Mouse (Mus musculus) kidney, embryonic 16.5 days (tissue): ENCODE results near the gene Ipmk. TPM values are rescaled to one million over a fixed set of nuclear protein-coding genes. Genes with fewer than 3 reads are reported as not detected.
A peak's percentile ranks its signal among the peaks of the same experiment; 100 is the strongest.
"Not testable (repeated sequence)": the region's sequence is repeated elsewhere in the genome, so short reads cannot be mapped to it uniquely, and the experiment has no call there.

ENCODE experiments used
- ATAC-seq: fragments of 200-750 bp; cut with Nextera tagmentation; 2 replicates; pipeline ENCODE4 v1.8.0; 2017; ENCODE audit warnings: moderate TSS enrichment; ENCODE audit not compliant: low FRiP score, low TSS enrichment
- H3K27ac ChIP-seq: fragments of 300-500 bp; sonication (generic); 2 replicates; pipeline ENCODE4 v1.5.1; 2014; ENCODE audit warnings: low read length
- H3K27me3 ChIP-seq: fragments of 300-500 bp; sonication (generic); 2 replicates; pipeline ENCODE4 v1.6.1; 2014; ENCODE audit warnings: low read length, control low read depth, mixed read lengths; ENCODE audit not compliant: insufficient read depth
- H3K36me3 ChIP-seq: fragments of 300-500 bp; sonication (generic); 2 replicates; pipeline ENCODE4 v1.6.1; 2014; ENCODE audit warnings: low read length, control low read depth, mixed read lengths; ENCODE audit not compliant: insufficient read depth
- H3K4me1 ChIP-seq: fragments of 300-500 bp; sonication (generic); 2 replicates; pipeline ENCODE4 v1.6.1; 2014; ENCODE audit warnings: low read length, control low read depth, mixed read lengths; ENCODE audit not compliant: insufficient read depth
- H3K4me2 ChIP-seq: fragments of 300-500 bp; sonication (generic); replicated peaks from 2 replicates; pipeline ENCODE4 v1.6.1; 2014; ENCODE audit warnings: low read depth, low read length
- H3K4me3 ChIP-seq: fragments of 300-500 bp; sonication (generic); 2 replicates; pipeline ENCODE4 v1.5.1; 2014; ENCODE audit warnings: mild to moderate bottlenecking, low read length
- H3K9ac ChIP-seq: fragments of 300-500 bp; sonication (generic); replicated peaks from 2 replicates; pipeline ENCODE4 v1.6.1; 2014; ENCODE audit warnings: low read length
- H3K9me3 ChIP-seq: fragments of 300-500 bp; sonication (generic); 2 replicates; pipeline ENCODE4 v1.6.1; 2016; ENCODE audit warnings: low read length, control low read depth
- WGBS: fragments of 180-500 bp; shearing (Covaris S2); extraction: QIAGEN DNeasy Blood & Tissue Kit; methylation state at CpG from one replicate; pipeline ENCODE4 v1.1.7; 2014; 5-methylcytosine and 5-hydroxymethylcytosine counted together
- polyA plus RNA-seq: library from polyadenylated mRNA; unstranded; fragments of >200 nt; fragmentation: Nextera tagmentation; extraction: Ambion mirVana; gene quantifications from 2 replicates; pipeline ENCODE4 v1.2.1, GENCODE M21; 2015

The Ipmk gene
- polyA plus RNA-seq, 1 experiment from 2014 or later = 15.6 TPM

GRCm38 (mm10) chr10:71428246-71428864, 80.8 kb downstream of the Ipmk start:
- no peaks in the 10 kb centered on the region for H3K27me3 ChIP-seq
- 55% methylated on average over 13 of the region's 13 CpGs for WGBS
- no peaks in the 10 kb centered on the region for H3K36me3 ChIP-seq
- no peak overlapping the region for H3K4me2 ChIP-seq
- H3K4me3 ChIP-seq = no peak overlapping the region
- H3K27ac ChIP-seq = no peak overlapping the region
- H3K4me1 ChIP-seq = no peaks in the 10 kb centered on the region
- no peak for ATAC-seq
- H3K9ac ChIP-seq = no peak overlapping the region
- no peaks in the 10 kb centered on the region for H3K9me3 ChIP-seq

- Histone ChIP-seq H3K36me3 (no peaks in the 10 kb centered on the region), H3K4me1 (no peaks in the 10 kb centered on the region), H3K27ac (no peak overlapping the region), H3K4me3 (no peak overlapping the region), H3K27me3 (no peaks in the 10 kb centered on the region), H3K4me2 (no peak overlapping the region), H3K9me3 (no peaks in the 10 kb centered on the region), H3K9ac (no peak overlapping the region)
- ATAC-seq = no peak
- WGBS = 93% methylated on average over 6 of the region's 6 CpGs
Measured at GRCm38 (mm10) chr10:71430661-71431060, 83.1 kb downstream of the Ipmk start.

GRCm38 (mm10) chr10:71443086-71443485, 95.5 kb downstream of the Ipmk start:
- no peak overlapping the region for H3K4me2 ChIP-seq
- no peak overlapping the region for H3K27ac ChIP-seq
- no peak overlapping the region for H3K4me3 ChIP-seq
- H3K4me1 ChIP-seq = no peaks in the 10 kb centered on the region
- H3K9ac ChIP-seq = no peak overlapping the region
- H3K36me3 ChIP-seq = no peaks in the 10 kb centered on the region
- no peaks in the 10 kb centered on the region for H3K27me3 ChIP-seq
- ATAC-seq = no peak
- no peaks in the 10 kb centered on the region for H3K9me3 ChIP-seq

GRCm38 (mm10) chr10:71447661-71448060, 100.1 kb downstream of the Ipmk start:
- Histone ChIP-seq H3K36me3 (no peaks in the 10 kb centered on the region), H3K4me3 (no peak overlapping the region), H3K9ac (no peak overlapping the region), H3K9me3 (no peaks in the 10 kb centered on the region), H3K4me1 (no peaks in the 10 kb centered on the region), H3K27me3 (no peaks in the 10 kb centered on the region), H3K27ac (no peak overlapping the region), H3K4me2 (no peak overlapping the region)
- WGBS = 77% methylated on average over 8 of the region's 8 CpGs
- ATAC-seq = no peak

GRCm38 (mm10) chr10:71448284-71448683, 100.7 kb downstream of the Ipmk start:
- Histone ChIP-seq H3K27me3 (no peaks in the 10 kb centered on the region), H3K9ac (no peak overlapping the region), H3K9me3 (no peaks in the 10 kb centered on the region), H3K4me3 (no peak overlapping the region), H3K27ac (no peak overlapping the region), H3K36me3 (no peaks in the 10 kb centered on the region), H3K4me1 (no peaks in the 10 kb centered on the region), H3K4me2 (no peak overlapping the region)
- ATAC-seq = no peak
- WGBS = 93% methylated on average over 5 of the region's 5 CpGs

GRCm38 (mm10) chr10:71455355-71455754, 107.8 kb downstream of the Ipmk start:
- Histone ChIP-seq H3K4me2 (no peak overlapping the region), H3K36me3 (no peaks in the 10 kb centered on the region), H3K27me3 (no peaks in the 10 kb centered on the region), H3K9me3 (no peaks in the 10 kb centered on the region), H3K4me1 (no peaks in the 10 kb centered on the region), H3K4me3 (no peak overlapping the region), H3K9ac (no peak overlapping the region), H3K27ac (no peak overlapping the region)
- no peak for ATAC-seq
- WGBS = 84% methylated on average over 3 of the region's 3 CpGs

GRCm38 (mm10) chr10:71462371-71462770, 114.8 kb downstream of the Ipmk start:
- H3K9me3 ChIP-seq, H3K9ac ChIP-seq, H3K27ac ChIP-seq, H3K36me3 ChIP-seq, H3K4me2 ChIP-seq, H3K4me3 ChIP-seq, H3K4me1 ChIP-seq, ATAC-seq, H3K27me3 ChIP-seq: not testable (repeated sequence)
- WGBS = 78% methylated on average over 8 of the region's 13 CpGs

- Histone ChIP-seq H3K4me3 (no peak overlapping the region), H3K4me2 (no peak overlapping the region), H3K9me3 (no peaks in the 10 kb centered on the region), H3K9ac (no peak overlapping the region), H3K36me3 (no peaks in the 10 kb centered on the region), H3K4me1 (no peaks in the 10 kb centered on the region), H3K27ac (no peak overlapping the region), H3K27me3 (no peaks in the 10 kb centered on the region)
- WGBS = 44% methylated on average over 6 of the region's 6 CpGs
- peak; percentile 62; the same call in 1 of the 2 replicates for ATAC-seq
Measured at GRCm38 (mm10) chr10:71464417-71464816, 116.9 kb downstream of the Ipmk start.

GRCm38 (mm10) chr10:71468315-71468714, 120.8 kb downstream of the Ipmk start:
- no peak for ATAC-seq
- Histone ChIP-seq H3K27me3 (no peaks in the 10 kb centered on the region), H3K4me1 (no peaks in the 10 kb centered on the region), H3K9me3 (no peaks in the 10 kb centered on the region), H3K36me3 (no peaks in the 10 kb centered on the region), H3K27ac (no peak overlapping the region), H3K9ac (no peak overlapping the region), H3K4me3 (no peak overlapping the region), H3K4me2 (no peak overlapping the region)
- 93% methylated on average over 3 of the region's 3 CpGs for WGBS

- H3K27ac ChIP-seq = no peak overlapping the region
- no peak overlapping the region for H3K9ac ChIP-seq
- 62% methylated on average over 13 of the region's 13 CpGs for WGBS
- no peaks in the 10 kb centered on the region for H3K4me1 ChIP-seq
- ATAC-seq = no peak
- H3K36me3 ChIP-seq = no peaks in the 10 kb centered on the region
- no peaks in the 10 kb centered on the region for H3K27me3 ChIP-seq
- H3K9me3 ChIP-seq = no peaks in the 10 kb centered on the region
- no peak overlapping the region for H3K4me2 ChIP-seq
- no peak overlapping the region for H3K4me3 ChIP-seq
Measured at GRCm38 (mm10) chr10:71469751-71470150, 122.2 kb downstream of the Ipmk start.
